Mouse (Mus musculus) myocyte (in vitro differentiated cells): ENCODE results near the gene Cbx1.

Source experiments
- E2F4 ChIP-seq: IDR thresholded peaks from one replicate; pipeline ENCODE4 v1.6.1; 2011; ENCODE audit warnings: mild to moderate bottlenecking, control low read depth, moderate library complexity; ENCODE audit not compliant: insufficient read depth
- MYOG ChIP-seq, 3 experiments: IDR thresholded peaks; one replicate each; pipeline ENCODE4 v1.6.1; 2011; ENCODE audit warnings: control low read depth in 2 of 3, low read depth in 2 of 3, mild to moderate bottlenecking in 2 of 3; ENCODE audit not compliant: insufficient read length in 2 of 3, control insufficient read depth in 1 of 3, insufficient read depth in 1 of 3
- POLR2A ChIP-seq: IDR thresholded peaks from one replicate; pipeline ENCODE4 v1.6.1; 2011; ENCODE audit warnings: low read depth, mild to moderate bottlenecking, control low read depth, moderate library complexity; ENCODE audit not compliant: insufficient read length
- POLR2AphosphoS2 ChIP-seq: IDR thresholded peaks from one replicate; pipeline ENCODE4 v1.6.1; 2011; ENCODE audit warnings: low read depth, control low read depth; ENCODE audit not compliant: insufficient read length
- USF1 ChIP-seq: IDR thresholded peaks from one replicate; pipeline ENCODE4 v1.6.1; 2011; ENCODE audit warnings: low read depth, mild to moderate bottlenecking, control low read depth, moderate library complexity

GRCm38 (mm10) chr11:96816979-96817378 lies 28.1 kb downstream of the Cbx1 start:
- TF ChIP-seq POLR2A (peak; percentile 56), MYOG (IDR thresholded peaks at IDR 0.05; ENCODE audit: control insufficient read depth in 1 of 3, insufficient read depth in 1 of 3, insufficient read length in 2 of 3, low read depth in 2 of 3) (no peak), E2F4 (no peak), USF1 (no peak), POLR2AphosphoS2 (peak; percentile 93)
